Mouse (Mus musculus) urinary bladder, postnatal 36 days (tissue): ENCODE measurements around the gene Atg16l1.

Experiments used
- DNase-seq, 2 experiments: peaks; one replicate each; pipeline ENCODE4 v3.0.0; 2022; ENCODE audit warnings: low spot score in 2 of 2, mixed read lengths in 1 of 2

Atg16l1 gene

GRCm38 (mm10) chr1:87829621-87830211 lies 74.0 kb downstream of the Atg16l1 start:
- DNase-seq, result no peak

GRCm38 (mm10) chr1:87836453-87836852 lies 80.8 kb downstream of the Atg16l1 start:
- DNase-seq, result no peak

- DNase-seq, result no peak
Measured at GRCm38 (mm10) chr1:87837018-87837417, 81.3 kb downstream of the Atg16l1 start.

GRCm38 (mm10) chr1:87840411-87841208 lies 84.9 kb downstream of the Atg16l1 start:
- no peak for DNase-seq
